Mouse (Mus musculus): Measurements from ENCODE around the gene Smoc2. TPM values are rescaled to one million over a fixed set of nuclear protein-coding genes. Genes with fewer than 3 reads are reported as not detected.
A peak's percentile ranks its signal among the peaks of the same experiment; 100 is the strongest.

Smoc2 gene
- total RNA-seq, 2 experiments from 2014 or later = 36.2 to 36.8 TPM

DNA sequence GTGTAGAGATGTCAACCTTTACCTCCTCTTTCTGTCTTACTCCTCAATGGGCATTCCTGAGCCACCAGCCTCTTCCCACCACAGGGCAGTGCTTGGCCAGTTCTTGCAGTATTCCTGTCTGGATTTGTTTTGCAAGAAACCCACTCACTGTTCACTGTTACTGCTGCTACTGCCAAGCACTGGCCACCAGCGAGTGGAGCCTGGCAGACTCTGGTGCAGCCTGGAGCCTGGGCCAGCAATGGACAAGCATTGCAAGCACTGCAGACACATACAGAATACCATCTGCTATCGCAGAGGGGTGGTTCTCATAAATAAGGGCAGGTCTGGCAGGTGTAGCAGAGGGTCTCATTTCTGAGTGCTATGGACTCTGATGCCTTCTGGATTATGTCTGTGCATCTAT lies 61.4 kb downstream of the Smoc2 start:
- no peak for TF ChIP-seq CTCF (conservative IDR thresholded peaks at IDR 0.05)
- no peak for DNase-seq (ENCODE audit: low spot score in 2 of 2)
- Histone ChIP-seq H3K27ac (no peak overlapping the region), H3K4me3 (no peak overlapping the region)

DNA sequence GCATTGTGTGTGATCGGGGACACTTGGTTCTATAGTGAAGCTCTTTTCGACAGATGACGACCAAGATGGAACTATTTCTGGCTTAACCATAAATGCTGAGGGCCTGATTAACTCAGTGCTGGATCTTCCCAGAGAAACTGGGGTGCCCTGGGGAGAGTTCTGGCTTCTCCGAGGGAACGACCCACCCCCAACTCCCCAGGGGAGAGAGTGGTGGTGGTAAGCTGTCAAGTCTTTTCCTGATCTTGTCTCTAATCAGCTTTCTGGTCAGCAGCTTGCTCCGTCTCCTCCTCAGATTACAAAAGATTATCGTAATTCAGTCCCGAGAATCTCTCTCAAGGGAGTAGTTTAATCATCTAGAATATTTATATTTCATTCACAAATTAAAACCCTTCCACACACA lies 63.2 kb downstream of the Smoc2 start:
- no peak overlapping the region for H3K27ac ChIP-seq
- TF ChIP-seq CTCF (conservative IDR thresholded peaks at IDR 0.05) = no peak
- DNase-seq (ENCODE audit: low spot score in 2 of 2) = no peak
- no peak overlapping the region for H3K4me3 ChIP-seq

DNA sequence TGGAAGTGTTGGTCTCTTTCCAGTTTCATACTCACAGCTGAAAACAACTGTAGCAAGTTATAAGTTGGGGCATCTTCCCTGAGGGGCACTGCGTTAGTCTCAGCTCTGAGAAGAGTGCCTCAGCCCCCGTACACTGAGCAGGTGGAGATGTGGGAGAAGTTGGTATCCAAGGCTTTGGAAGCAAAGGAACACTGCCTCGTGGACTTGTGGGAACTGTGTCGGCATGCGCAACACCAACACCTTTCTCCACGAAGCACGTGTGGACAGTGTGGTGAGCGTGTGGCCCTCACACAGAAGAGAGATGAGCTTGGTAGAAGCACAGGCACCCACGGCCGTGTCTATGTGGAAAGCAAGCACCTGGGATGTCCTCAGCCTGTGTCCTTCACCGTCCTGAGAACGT lies 64.1 kb downstream of the Smoc2 start:
- no peak overlapping the region for H3K4me3 ChIP-seq
- H3K27ac ChIP-seq = no peak overlapping the region
- TF ChIP-seq CTCF (conservative IDR thresholded peaks at IDR 0.05) = no peak
- no peak for DNase-seq (ENCODE audit: low spot score in 2 of 2)

DNA sequence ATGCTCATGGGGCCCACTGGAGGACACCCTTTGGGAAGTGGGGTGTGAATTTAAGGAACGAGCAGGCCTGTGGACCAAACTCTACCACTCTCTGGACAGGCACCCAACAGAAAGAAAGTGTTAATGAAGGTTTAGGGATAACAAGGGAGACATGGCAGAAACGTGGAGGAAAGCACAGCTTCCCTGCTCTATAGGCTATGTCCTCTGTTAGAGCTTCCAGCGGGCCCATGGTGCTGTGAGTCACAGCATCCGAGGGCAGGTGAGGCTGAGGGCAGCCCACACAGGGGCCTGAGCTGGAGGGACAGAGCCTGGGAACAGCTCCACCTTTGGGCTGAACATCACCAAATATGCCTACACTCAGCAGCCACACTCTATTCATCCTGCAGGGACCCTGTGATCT lies 66.2 kb downstream of the Smoc2 start:
- Histone ChIP-seq H3K27ac (no peak overlapping the region), H3K4me3 (no peak overlapping the region)
- no peak for DNase-seq (ENCODE audit: low spot score in 2 of 2)
- no peak for TF ChIP-seq CTCF (conservative IDR thresholded peaks at IDR 0.05)

DNA sequence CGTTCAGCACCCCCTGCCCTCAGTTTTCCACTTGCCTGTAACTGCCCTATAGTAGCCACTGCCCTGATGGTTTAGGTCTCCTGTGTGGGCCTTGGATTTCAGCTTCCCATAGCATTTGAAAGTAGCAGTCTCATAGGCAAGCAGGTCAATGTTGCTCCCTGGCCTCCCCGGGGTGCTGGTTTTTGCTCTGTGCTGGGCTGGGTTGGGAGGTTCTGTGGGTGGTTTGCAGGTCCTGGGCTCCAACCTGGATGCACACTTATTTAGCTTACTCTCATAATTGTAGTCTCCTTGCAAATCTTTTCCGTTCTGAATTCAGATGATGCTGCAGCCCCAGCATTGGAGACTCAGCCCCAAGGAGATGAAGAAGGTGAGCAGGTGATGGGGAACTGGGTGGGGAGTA lies 67.6 kb downstream of the Smoc2 start:
- no peak for TF ChIP-seq CTCF (conservative IDR thresholded peaks at IDR 0.05)

DNA sequence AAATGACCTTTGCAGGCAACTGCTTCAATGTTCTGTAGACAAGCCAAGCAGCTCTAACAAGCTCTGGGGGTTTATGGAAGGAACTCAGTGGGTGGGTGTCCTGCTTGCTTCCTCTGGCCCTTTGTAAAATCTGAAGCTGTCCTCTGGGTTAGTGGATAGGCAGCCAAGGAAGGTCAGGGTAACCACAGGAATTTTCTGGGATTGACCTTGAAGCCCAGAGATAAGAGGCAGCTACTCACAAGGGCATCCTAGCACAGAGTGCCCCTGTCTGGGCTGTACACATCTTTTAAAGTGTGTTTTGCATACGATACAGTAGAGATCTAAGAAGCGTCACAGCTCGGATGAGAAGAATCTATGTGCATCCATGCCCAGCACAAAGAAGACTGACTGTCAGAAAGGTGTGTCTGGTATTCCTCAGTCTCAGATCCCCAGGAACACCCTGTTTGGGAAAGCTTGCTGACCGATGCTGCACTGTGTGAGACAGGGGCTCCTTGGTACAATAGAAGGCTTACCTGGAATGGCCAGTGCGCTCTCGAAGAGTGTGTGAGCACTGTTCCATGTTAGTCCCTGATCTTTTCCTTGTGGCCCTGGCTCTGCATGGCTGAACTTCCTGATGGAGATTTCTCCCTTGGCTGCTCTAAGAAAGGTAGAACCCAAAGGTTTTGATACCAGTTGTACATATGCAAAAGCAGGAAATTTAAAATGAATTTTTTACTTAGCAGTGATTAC lies 69.9 kb downstream of the Smoc2 start:
- H3K27ac ChIP-seq = no peak overlapping the region
- DNase-seq (ENCODE audit: low spot score in 2 of 2) = no peak
- no peak for TF ChIP-seq CTCF (conservative IDR thresholded peaks at IDR 0.05)
- no peak overlapping the region for H3K4me3 ChIP-seq

More for the DNA sequence above, 67.6 kb downstream of the Smoc2 start:
- no peak overlapping the region for H3K27ac ChIP-seq
- no peak for DNase-seq (ENCODE audit: low spot score in 2 of 2)
- H3K4me3 ChIP-seq = no peak overlapping the region

DNA sequence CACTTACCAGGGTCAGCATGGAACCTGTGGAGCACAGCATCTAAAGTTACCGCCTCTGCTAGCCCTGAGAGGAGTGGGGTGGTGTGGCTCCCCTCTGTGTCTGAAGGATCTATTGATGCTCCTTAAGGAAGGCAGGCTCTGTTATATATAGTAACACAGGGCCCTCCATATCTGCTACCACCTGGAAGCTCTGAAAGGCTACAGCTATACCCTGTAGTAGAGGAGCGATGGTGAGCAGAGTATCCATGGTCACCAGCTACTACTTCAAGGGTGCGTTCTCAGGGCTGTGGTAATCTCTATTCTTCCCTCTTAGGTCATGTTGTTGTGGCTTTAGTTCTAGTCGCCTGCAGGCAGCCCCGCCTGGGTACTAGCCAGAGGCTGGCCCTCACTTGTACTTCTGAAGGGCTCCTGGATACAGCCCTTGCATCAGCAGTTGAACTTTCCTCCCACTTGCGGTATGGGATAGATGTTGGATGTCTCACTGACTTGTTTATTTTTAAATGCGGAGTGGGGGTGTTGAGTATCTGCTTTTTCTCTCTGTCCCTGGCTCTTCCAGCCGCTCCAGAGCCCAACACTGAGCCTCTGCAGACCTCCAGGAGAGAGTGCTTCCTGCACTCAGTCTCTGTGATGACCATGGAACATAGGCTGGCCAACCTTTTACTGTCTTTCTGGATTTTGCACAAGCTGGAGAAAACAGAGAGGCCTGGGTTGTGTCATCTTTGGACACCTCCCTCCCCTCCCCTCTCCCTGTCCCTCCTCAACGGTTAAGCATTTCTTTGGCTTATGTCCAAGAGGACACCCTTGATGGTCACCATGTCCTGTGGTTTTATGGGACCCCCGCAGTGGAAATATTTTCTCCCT lies 74.1 kb downstream of the Smoc2 start:
- H3K27ac ChIP-seq = no peak overlapping the region
- H3K4me3 ChIP-seq = no peak overlapping the region
- no peak for DNase-seq (ENCODE audit: low spot score in 2 of 2)
- TF ChIP-seq CTCF (conservative IDR thresholded peaks at IDR 0.05) = no peak

DNA sequence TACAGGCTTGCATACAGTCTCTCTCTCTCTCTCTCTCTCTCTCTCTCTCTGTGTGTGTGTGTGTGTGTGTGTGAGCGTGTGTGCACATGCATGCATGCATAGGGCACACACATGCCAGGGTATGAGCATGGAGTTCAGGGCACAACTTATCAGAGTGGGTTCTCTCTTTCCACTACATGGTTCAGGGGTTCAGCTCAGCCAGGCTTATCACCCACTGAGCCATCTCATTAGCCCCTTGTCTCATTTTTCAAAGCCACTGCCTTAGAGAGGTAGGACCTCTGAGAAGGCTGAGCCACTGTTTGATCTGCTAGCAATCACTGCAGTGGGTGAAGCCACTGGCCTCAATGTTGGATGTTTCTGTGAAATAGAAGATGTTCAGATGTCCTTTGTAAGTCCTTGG lies 82.2 kb downstream of the Smoc2 start:
- DNase-seq (ENCODE audit: low spot score in 2 of 2) = no peak
- H3K4me3 ChIP-seq = no peak overlapping the region
- H3K27ac ChIP-seq = no peak overlapping the region
- TF ChIP-seq CTCF (conservative IDR thresholded peaks at IDR 0.05) = no peak

DNA sequence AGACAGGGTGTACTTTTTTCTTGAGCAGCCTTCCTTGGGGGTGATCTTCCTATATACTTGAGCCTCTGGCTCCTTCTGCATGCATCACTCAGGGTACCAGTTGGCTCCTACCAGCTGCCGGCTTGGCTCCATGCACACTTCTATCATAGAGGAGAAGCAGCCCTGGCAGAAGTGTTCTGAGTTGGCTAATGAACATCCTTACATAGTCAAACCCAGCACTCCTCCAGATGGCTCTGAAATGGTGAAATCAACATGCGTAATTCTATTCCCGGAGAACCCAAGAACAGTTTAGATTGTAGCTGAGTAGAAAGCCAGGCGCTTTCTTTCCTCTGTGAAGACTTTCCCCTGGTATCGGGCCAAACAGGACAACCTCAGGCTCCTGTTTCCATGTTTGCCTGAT lies 91.2 kb downstream of the Smoc2 start:
- peak; percentile 57 to 80 for DNase-seq (ENCODE audit: low spot score in 2 of 2)
- peak overlapping the region; percentile 74 for H3K27ac ChIP-seq
- H3K4me3 ChIP-seq = no peak overlapping the region
- no peak for TF ChIP-seq CTCF (conservative IDR thresholded peaks at IDR 0.05)

DNA sequence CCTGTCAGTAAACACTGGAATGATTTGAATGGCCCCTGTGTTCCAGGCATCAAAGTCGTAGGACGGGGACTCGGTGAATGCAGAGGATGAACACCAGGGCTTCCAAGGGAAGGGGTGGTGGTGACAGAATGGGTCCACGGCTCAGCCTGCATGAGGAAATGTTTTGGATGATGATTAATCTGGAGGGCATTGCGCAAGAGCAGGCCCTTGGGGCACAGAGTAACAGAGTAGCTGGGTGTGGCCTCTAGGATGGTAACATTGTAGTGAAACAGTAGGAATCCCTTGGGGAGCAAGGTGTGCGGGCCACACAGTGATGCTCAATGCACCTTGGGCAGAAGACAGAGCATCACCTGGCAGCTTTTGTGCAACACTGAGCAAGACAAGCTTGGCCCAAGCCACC lies 92.3 kb downstream of the Smoc2 start:
- Histone ChIP-seq H3K27ac (peak overlapping the region; percentile 74), H3K4me3 (no peak overlapping the region)
- no peak for TF ChIP-seq CTCF (conservative IDR thresholded peaks at IDR 0.05)
- DNase-seq (ENCODE audit: low spot score in 2 of 2) = peak in 1 of 2 experiments; percentile 17

DNA sequence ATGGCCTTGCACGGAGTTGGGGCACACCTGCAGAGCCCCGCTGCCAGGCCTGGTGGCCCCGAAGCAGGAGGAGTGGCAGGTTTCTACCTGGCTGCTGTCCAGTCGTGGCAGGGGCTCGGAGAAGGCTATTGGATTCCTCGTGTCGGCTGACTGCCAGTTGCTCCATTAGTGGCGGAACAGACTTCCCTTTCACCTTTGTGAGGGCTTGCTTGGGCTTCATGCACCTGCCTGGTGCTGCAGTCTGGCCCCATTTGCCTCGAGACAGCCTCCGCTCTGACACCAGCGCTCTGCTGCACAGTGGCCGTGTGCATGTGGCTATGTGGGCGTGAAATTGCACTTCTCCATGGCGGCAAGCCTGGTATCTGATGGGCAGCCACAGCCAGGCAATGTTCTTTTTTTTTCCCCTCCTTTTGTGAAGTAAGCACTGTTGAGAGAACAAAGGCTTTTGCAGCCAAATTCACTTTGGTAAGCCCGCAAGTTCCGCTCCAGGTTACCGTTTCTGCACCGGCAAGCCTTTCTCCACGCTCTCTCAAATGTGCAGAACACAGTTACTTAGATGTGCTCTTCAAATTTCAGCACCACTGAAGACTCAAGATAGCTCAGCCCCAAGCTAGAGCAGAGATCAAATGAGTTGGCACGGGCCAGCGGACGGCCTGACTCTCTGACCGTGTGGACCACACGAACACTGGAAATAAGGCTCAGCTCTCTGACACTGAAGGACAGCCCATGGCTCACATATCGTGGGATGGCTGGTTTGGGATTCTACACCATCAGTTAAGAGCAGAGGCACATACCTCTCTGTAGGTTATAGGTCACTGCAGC lies 93.2 kb downstream of the Smoc2 start:
- 0 out of 2 replicates have a peak overlapping the region, but pooled peaks have one; percentile 0 for H3K4me3 ChIP-seq
- no peak for TF ChIP-seq CTCF (conservative IDR thresholded peaks at IDR 0.05)
- peak overlapping the region; percentile 74 for H3K27ac ChIP-seq
- DNase-seq (ENCODE audit: low spot score in 2 of 2) = peak in 1 of 2 experiments; percentile 24

DNA sequence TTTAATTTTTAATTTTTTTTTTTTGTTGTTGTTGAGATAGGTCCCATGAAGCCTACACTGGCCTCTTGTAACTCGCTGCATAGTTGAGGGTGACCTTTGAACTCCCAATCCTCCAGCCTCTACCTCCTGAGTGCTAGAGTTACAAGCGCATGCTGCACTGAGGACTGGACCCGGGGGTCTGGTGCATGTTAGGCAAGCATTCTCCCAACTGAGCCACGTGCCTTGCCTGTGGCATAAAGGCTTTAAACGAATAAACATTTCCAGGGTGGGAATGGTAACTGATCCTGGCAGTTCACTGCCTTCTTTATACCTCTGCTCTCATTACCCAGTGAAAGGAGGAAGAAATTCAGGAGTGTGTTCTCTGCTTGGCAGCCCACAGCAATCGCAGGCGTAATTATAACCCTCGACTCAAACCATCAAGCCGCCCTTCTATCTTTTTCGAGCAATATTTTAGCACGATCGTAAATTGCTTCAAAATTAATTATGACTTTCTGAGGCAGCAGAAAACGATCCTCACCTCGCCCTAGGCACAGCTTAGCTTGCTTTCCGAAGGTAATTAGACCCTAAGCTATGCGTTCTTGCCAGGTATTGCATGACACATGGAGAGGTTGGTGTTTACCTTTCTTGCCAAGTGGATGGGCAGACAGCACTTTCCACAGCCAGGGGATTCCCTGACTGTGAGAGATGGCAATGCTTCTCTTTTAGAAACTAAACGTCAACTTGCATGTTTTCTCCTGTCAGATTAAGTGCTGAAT lies 99.6 kb downstream of the Smoc2 start:
- H3K27ac ChIP-seq = no peak overlapping the region
- no peak for TF ChIP-seq CTCF (conservative IDR thresholded peaks at IDR 0.05)

More for the DNA sequence above, 99.6 kb downstream of the Smoc2 start:
- no peak for DNase-seq (ENCODE audit: low spot score in 2 of 2)
- no peak overlapping the region for H3K4me3 ChIP-seq

Data from layer of hippocampus, adult 2 months (tissue).